Mouse (Mus musculus) spleen, postnatal 4 days (tissue): Measurements from ENCODE around the gene 1700092M07Rik.

Source experiments
- DNase-seq, 2 experiments: peaks; one replicate each; pipeline ENCODE4 v3.0.0; 2022; ENCODE audit warnings: low spot score in 2 of 2

Gene 1700092M07Rik

DNA sequence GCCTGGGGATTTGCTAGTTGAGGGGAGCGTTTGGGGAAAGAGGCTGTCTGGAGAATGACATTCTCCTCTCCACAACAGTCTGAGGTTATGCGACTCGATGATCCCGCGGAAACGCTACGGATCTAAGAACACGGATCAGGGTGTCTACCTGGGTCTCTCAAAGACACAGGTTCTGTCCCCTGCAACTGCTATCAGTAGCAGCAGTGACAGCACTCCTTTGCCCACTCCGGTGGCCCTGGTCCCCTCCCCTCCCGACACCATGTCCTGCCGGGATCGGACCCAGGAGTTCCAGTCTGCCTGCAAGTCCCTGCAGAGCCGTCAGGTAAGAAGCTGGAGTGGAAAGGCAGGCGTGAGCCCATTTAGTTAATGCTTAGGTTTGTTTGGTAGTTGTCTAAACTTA lies 1.7 kb downstream of the 1700092M07Rik start:
- DNase-seq: peak in 1 of 2 experiments; percentile 30

DNA sequence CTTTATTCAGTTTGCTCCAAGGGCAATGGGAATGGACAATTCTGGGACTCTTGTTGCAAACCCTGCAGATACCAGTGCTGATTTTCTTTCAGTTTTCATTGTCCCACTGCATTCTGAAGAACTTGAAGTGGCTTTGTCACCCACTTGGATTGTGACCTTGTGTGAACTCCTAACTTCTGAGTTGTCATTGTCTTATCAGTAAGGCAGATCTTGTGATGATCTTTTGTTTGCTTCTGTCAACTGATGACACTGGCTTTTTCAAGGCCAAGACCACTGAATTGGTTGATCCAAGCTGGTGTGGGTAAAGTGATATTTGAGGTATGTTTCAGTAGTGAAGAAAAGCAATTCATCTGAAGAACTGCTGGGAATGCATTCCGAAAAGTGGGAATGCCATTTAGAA lies 4.9 kb downstream of the 1700092M07Rik start:
- DNase-seq: no peak

DNA sequence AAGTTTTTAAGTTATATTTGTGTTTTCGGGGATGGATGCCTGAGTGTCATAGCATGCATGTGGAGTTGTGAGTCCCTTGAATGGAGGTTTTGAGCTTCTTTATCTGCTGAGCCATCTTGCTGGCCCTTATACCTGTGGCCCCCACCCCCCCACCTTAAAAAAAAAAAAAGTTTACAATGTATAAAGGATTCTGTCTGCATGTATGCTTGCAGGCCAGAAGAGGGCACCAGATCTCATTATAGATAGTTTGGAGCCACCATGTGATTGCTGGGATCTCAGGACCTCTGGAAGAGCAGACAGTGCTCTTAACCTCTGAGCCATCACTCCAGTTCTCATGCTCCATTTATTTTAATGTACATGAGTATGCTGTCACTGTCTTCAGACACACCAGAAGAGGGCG lies 6.8 kb downstream of the 1700092M07Rik start:
- no peak for DNase-seq

DNA sequence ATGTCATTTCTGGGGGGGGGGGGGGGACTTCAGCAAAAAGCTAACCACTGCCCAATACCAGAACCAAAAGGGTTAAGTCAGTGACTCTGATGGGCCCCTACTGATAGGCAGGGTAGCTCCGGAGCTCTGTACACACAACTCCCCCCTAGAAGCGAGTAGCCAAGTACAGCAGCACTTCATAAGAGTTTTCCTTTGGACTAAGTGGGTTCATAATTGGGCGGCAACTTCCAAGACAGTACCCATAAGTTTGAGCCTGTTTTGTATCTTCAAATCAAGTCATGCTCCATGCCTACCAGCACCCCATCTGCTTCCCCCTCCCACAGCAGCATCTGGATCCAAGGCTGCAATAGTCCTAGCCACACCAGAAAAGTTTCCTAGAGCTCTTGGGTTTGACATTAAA lies 15.1 kb downstream of the 1700092M07Rik start:
- no peak for DNase-seq

DNA sequence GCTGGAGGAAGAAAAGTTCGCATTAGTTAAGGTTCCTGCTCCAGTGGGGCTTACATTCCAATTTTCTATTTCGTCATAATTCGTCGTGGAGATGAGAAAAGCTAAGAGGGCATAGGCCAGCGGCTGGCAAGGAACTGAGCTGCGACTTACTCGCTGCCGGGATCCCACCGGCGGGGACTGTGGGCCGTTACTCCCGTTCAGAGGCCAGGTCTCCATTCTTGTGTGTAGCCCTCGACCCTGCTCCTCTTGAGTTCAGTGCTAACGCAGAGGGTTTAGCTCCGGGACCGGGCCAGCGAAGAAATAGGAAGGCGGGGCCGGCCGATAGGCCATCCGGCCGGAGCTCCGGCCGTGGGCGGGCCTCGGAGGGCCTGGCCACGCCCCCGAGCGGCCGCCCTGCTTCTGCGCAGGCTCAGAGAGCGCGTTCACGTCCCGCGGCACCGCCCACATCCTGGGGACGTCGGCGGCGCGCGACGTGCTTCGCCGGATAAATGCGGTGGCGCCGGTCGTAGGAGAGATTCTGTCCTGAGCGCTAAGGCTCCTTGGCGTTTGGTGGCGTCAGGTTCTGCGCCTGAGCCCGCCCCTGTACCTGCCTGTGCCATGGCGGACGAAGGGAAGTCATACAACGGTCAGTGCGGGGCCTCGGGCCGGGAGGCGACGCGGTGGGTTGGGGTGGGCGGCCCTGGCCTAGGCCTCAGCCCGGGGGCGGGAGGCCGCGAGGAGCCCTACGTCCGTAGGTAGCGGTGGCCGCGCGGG lies 16.3 kb downstream of the 1700092M07Rik start, which contains the start of gene Nxf1:
Nxf1 (plus strand) TSS at position 439 of the 753 bp plus-strand sequence.
- peak; percentile 95 to 98 for DNase-seq

DNA sequence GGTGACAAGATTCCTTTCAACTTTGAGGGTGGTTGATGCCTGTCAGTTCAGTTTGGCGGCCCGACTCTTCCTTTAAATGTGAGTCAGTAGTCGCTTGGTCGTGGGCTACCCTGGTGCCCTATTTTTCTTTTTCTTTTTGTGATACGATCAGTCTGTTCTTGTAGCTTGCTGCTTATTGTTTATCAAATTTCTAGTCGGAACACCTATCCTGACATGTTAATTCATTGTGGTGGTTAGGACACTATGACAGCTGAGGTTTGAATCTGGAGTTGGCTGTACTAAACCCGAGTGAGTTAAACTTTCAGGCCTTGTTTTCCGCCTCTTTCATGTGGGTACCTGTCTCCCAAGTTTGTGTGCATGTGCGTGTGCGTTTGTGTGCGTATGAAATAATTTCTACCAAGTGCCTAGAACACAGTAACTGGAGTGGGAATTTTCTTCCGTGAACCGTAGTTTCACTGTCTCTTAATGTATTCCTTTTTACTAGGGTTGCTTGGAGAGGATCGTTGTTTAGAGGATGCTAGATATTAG lies 17.0 kb downstream of the 1700092M07Rik start:
- no peak for DNase-seq

DNA sequence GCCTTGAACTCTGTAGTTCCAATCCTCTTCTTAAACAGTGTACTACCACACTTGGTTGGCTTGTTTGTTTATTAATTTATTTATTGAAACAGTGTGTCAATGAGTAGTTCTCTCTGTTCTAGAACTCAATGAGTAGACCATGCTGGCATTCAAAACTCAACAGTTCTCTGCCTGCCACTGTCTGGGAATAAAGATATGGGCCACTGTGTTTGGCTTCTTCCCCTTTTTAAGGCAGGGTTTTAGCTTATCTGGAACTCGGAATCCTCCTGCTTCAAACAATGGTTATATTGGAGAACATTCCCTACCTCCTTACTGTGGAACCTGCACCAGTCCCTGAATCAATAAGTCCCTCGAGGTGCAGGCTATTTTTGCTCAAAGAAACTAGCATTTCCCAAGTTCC lies 18.4 kb downstream of the 1700092M07Rik start:
- no peak for DNase-seq

DNA sequence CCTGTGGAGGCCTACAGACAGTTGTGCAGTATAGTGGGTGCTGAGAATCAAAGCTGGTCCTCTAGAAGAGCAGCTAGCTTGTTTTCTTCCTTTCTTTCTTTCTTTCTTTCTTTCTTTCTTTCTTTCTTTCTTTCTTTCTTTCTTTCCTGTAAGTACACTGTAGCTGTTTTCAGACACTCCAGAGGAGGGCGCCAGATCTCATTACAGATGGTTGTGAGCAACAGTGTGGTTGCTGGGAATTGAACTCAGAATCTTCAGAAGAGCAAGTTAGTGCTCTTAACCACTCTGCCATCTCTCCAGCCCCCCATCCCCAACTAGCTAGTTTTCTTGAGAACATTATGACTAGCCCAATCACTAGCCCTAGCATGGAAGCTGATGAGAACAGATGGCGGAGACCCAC lies 20.2 kb downstream of the 1700092M07Rik start:
- DNase-seq: no peak

DNA sequence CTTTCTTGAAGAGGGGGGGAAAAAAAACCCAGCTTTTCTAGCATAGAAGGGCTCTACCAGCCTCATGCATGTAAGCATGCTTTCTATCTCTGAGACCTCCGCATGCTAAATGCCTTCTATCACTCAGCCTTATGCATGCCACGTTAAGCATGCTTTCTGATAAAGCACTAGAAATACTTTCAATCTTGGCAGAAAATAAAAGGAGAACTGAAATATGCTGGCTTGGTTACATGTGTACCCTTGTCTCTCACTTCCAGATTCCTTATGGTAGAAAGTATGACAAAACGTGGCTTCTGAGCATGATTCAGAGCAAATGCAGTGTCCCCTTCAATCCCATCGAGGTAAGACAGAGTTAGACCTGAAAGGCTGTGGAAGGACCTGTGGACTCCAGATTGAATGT lies 22.8 kb downstream of the 1700092M07Rik start:
- no peak for DNase-seq

DNA sequence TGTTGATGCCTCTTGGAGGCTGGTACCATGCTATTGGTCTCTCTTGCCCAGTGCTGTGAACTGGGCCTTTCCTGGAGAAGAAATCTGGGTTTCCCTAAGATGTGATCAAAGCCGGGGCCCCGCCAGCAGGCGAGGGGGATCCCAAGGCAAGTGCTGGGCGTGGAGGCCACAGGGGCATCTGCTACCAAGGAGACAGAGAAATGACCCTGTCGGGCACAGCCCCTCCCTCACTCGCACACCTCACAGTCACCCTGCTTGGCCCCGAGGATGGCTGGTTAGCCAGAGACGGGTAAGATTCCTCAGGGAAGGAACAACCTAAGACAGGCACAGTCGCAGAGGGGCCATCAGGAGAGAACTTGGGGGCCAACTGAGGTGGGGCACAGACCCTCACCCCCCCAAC lies 25.0 kb downstream of the 1700092M07Rik start:
- DNase-seq: peak in 1 of 2 experiments; percentile 59

DNA sequence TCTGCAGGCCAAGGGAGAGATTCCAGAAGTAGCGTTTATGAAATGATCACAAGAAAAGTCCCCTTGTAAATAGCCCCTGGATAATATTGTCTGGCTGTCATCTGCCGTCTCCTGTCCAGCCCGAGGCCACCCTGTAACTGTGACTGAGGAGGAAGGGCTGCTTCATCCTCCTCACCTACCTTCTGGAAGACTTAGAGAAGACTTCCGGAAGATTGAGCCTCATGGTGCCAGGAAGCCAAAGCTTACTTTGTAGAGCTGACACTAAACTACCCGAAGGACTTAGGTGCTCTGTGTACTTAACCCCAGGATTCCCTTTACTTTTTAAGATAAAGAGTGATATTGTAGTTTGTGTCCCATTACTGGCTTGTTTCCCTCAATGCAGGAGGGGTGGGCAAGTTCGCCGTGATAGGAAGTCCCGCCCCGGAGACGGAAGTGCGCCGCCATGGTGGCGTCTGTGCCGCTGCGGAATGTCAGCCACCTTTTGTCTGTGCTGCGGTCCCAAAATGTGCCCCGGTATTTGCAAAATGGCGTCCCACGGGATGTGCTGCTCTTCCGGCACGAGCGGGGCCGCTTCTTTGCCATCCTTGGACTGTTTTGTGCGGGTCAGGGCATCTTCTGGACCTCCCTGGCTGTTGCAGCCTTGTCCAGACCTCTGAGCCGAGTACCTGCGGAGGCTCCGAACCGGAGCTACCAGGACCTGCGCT lies 30.2 kb downstream of the 1700092M07Rik start, which contains the start of gene Tmem223:
Tmem223 (plus strand) TSS at position 430 of the 704 bp plus-strand sequence.
- peak; percentile 79 to 90 for DNase-seq

DNA sequence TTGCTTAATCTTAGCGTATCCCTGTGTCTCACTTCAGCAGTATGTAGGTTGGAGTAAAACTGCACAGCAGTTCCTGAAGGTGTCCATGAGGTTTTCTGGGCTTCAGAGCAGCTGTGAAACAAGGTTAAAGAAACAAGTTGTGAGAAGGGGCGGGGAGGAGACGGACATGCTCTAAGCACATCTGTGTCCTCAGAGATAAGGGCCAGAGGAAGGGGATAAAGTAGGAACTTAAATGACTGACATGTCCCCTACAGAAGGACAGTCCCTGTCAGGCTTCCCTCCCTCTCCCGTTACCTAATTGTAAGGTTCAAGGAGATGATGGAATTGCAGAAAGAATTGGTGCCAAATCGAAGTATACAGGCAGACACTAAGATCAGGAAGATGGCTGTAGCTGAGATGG lies 32.5 kb downstream of the 1700092M07Rik start:
- no peak for DNase-seq

DNA sequence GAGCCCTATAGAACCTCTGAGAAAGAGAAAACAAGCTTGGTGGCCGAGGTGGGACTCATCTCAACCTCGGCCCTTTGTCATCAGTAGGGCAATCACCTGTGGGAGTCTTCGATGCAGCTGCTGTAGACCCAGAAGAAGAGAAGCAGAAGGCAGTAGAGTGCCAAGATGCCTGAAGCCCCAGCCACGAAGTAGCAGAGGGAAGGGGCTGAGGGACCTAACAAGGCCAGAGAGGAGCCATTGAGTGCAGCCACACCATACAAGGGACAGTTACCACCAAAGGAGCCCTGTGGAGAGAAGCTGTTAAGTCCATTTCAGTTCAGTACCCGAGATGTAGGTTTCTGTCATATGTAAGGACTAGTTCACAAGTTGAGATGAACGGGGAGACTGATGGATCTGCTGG lies 32.9 kb downstream of the 1700092M07Rik start:
- no peak for DNase-seq

DNA sequence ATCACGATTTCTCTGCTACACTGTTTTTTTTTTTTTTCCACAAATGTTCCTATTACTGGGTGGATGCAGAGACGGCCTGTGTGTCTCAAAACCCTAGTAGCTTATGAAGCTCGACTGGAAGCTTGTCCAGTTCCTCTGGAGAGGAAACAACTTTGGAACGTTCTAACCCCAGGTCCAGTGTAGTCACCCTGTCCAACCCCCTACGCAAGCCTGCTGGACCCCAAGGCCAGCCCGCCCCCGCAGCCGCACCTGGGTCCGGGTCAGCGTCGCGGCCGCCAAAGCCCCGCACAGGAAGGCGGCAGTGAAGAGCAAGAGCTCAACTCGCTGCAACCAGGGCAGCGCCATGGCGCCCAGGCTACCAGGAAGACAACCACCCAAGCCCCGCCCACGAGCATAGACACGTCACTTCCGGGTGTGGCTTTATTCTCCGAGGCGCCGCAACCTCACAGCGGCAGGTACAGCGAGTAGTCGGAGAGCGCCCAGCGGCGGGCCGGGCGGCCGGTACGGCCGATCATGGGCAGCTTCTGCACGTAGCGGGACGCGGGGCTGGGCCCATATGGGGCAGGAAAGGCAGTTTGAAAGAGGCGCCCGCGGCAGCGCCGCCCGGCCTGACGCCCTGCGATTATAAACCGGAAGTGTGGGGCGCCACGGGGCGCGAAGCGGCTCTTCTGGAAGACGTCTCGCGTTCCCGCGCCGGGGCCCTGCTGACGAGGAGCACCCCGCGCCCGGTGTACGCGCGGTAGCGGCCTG lies 33.7 kb downstream of the 1700092M07Rik start, which contains the start of gene Tmem179b:
Tmem179b (minus strand) TSS at position 382 of the 750 bp plus-strand sequence.
- DNase-seq: peak; percentile 97 to 99

DNA sequence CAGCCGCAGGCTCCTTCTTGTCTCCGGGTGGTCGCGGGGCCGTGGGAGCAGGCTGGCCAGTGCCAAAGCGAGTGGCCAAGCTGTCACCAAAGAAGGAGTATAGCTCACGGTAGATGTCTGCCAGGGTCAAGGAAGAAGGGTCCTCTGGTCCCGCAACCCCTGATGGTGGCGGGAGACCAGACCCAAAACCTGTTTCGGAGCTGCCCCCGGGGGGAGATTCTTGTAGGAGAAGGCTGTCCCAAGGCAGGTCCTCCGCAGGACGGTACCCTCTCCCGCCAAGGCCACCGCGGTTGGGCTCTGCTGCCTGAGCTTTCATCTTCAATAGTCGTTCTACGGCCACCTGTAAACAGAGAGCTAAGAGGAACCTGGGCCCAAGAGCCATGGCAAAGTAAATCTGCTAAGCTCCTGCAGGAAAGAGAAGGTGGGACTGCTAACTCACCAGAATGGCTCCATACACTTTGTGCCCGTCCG lies 34.5 kb downstream of the 1700092M07Rik start:
- peak in 1 of 2 experiments; percentile 37 for DNase-seq

DNA sequence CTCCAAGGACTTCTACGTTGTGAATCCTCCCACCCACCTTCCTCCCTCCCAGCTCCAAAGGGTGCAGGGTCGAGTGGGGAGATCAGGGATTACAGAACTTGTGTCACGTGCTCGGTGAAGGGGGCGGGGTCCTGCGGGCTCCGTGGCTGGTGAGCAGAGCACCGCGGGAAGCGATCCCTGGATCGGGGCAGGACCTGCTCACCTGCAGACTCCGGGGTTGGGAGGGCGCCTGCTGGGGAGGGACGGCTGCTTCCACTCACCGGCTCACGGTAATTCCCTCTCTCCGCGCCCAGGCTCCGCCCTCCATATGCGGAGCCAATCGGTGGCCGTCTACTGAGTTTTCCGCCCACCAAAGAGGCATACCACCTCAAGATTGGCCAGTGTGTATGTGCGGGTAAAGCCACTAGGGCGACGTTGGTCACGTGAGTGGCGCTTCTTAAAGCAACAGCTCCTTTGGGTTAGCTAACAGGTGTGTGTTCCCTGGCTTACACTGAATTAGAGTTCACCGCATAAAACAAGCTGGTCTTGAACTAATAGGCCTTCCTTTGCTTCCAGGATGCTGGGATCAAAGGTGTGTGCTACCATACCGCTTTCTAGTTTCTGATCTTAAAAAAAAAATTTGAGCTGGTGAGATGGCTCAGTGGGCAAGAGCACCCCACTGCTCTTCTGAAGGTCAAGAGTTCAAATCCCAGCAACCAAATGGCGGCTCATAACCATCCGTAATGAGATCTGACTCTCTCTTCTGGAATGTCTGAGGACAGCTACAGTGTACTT lies 45.7 kb downstream of the 1700092M07Rik start, which contains the start of gene Taf6l:
Taf6l (minus strand) TSS at position 410 of the 774 bp plus-strand sequence.
- peak; percentile 91 to 93 for DNase-seq

DNA sequence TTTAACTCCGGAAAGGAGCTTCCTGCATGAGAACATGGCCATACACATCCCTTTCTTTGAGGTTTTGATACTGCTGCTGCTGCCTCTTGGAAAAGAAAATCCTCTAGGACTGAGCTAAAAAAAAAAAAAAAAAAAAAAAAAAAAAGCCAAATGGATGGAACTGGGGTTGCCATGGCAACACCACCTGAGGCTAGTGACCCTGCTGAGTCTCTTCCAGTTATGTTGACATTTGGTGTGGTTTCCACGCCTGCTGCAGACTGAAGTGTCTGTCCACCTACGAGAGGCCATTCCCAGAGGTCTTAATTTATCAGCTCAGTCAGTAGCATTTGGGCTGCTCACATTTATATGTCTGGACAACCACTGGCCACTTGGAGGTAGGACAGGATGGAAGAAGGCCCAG lies 48.0 kb downstream of the 1700092M07Rik start:
- DNase-seq: no peak

DNA sequence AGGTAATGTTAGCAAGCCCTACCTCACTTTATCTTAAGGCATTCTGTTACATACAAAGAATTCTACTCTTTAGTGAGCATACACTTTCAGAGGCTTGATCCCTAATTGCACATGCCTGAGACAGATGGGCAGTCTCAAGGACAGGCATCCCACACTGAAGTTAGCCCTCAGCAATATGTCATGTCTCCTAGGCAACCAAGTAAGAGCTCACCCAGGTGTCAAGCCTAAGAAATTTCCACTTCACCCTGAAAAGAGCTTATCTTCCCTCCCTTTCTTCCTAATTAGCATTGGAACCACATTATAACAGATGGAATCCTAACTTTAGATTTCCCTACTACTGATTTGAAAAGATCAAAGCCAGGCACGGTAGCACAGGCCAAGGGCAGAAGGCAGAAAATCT lies 48.7 kb downstream of the 1700092M07Rik start:
- no peak for DNase-seq

DNA sequence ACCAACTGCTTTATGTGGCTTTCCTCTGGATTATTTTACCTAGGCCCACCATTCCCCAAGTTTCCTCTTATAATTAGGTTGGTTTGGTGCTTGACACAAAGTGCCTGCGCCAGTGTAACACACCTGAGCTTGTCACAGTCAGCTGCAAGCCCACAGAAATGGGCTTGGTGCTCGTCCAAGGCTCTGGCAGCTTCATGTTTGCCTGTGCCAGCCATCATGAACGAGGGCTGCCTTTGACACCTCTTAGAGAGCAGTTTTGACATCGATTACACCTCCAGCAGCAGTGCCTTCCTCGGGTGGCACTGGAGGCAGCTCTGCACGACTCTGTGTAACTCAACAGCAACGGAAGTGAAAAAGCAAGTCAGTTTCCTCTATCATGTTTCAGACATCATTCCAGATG lies 49.7 kb downstream of the 1700092M07Rik start:
- no peak for DNase-seq
